ENCODE assay signal across 9 mouse cellular contexts in genomic region chr11:32805958-32806357, GRCm38 (mm10). TPM values are rescaled to one million over a fixed set of nuclear protein-coding genes. Genes with fewer than 3 reads are reported as not detected.
DNase-seq lines count a peak whose midpoint lies in the region; ATAC-seq and TF ChIP-seq lines count a peak whose summit lies in the region.
"Had no signal": no experiment of that assay in that cellular context is flagged by ENCODE, and none has a peak within 500 bp of the region (broad histone marks: within the 10 kb centered on the region; RNA-seq: fewer than 3 reads in every experiment).

No protein-coding gene starts in this region.

- whole genome bisulfite sequencing in embryonic facial prominence, embryonic 11.5 days = 9% methylated on average over 2 of the region's 2 CpGs
- 28% methylated on average over 2 of the region's 2 CpGs for WGBS in neural tube, embryonic 11.5 days

- no peaks in the 10 kb centered on the region for H3K27me3 ChIP-seq in ES-Bruce4 (ENCODE audit: control insufficient read depth, insufficient read depth, low read length, poor library complexity, severe bottlenecking)
- no peaks in the 10 kb centered on the region for H3K27me3 ChIP-seq in embryonic facial prominence, embryonic 11.5 days (ENCODE audit: control insufficient read depth, insufficient read depth, low read length)
- no peaks in the 10 kb centered on the region for H3K27me3 ChIP-seq in neural tube, embryonic 11.5 days (ENCODE audit: control insufficient read depth, insufficient read depth, low read length)
- H3K27me3 ChIP-seq: liver, embryonic 15.5 days had no signal

- H3K27ac ChIP-seq in left cerebral cortex, adult 2 months = no peak overlapping the region
- no peak overlapping the region for H3K27ac ChIP-seq in ES-Bruce4 (ENCODE audit: insufficient read depth, low read length)
- no peak overlapping the region for H3K27ac ChIP-seq in embryonic facial prominence, embryonic 11.5 days (replicated peaks; ENCODE audit: low read depth, low read length)
- H3K27ac ChIP-seq in neural tube, embryonic 11.5 days (ENCODE audit: low read depth, low read length) = no peak overlapping the region
- H3K27ac ChIP-seq: liver, embryonic 15.5 days had no signal

- TF ChIP-seq CTCF in left cerebral cortex, adult 2 months (IDR thresholded peaks at IDR 0.05) = peak; percentile 65
- TF ChIP-seq CTCF in ES-Bruce4 (IDR thresholded peaks at IDR 0.05; ENCODE audit: low read depth, low read length) = peak; percentile 53

- DNase-seq in left cerebral cortex, adult 2 months (ENCODE audit: extremely low spot score in 1 of 2, low spot score in 2 of 2) = peak; percentile 33 to 37
- no peak for DNase-seq in left cerebral cortex, adult 11 months (ENCODE audit: low spot score)
- peak; percentile 46 for DNase-seq in adrenal gland, adult 2 months
- peak; percentile 66 for DNase-seq in embryonic facial prominence, embryonic 11.5 days (ENCODE audit: low spot score)
- DNase-seq in kidney, postnatal 10 days = peak; percentile 68
- peak; percentile 42 for DNase-seq in neural tube, embryonic 11.5 days (ENCODE audit: low spot score)

- H3K9me3 ChIP-seq in ES-Bruce4 (replicated peaks; ENCODE audit: control insufficient read depth, insufficient read depth, low read length, poor library complexity, severe bottlenecking) = no peaks in the 10 kb centered on the region
- H3K9me3 ChIP-seq in embryonic facial prominence, embryonic 11.5 days (replicated peaks; ENCODE audit: control insufficient read depth, low read length) = no peaks in the 10 kb centered on the region
- no peaks in the 10 kb centered on the region for H3K9me3 ChIP-seq in neural tube, embryonic 11.5 days (ENCODE audit: control insufficient read depth, low read length)
- H3K9me3 ChIP-seq: liver, embryonic 15.5 days had no signal

- no peak overlapping the region for H3K4me2 ChIP-seq in embryonic facial prominence, embryonic 11.5 days (ENCODE audit: low read depth, low read length)
- H3K4me2 ChIP-seq in neural tube, embryonic 11.5 days (ENCODE audit: low read depth) = no peak overlapping the region
- H3K4me2 ChIP-seq: liver, embryonic 15.5 days had no signal

- TF ChIP-seq POLR2A in ES-Bruce4 (IDR thresholded peaks at IDR 0.05; ENCODE audit: insufficient read depth, low read length) = no peak

- H3K36me3 ChIP-seq in ES-Bruce4 (ENCODE audit: control insufficient read depth, insufficient read depth, low read length, poor library complexity, severe bottlenecking) = no peaks in the 10 kb centered on the region
- H3K36me3 ChIP-seq in embryonic facial prominence, embryonic 11.5 days (replicated peaks; ENCODE audit: control insufficient read depth, insufficient read depth, low read depth, low read length) = no peaks in the 10 kb centered on the region
- no peaks in the 10 kb centered on the region for H3K36me3 ChIP-seq in neural tube, embryonic 11.5 days (ENCODE audit: control insufficient read depth, insufficient read depth, low read length)
- H3K36me3 ChIP-seq: liver, embryonic 15.5 days had no signal

- no peak for TF ChIP-seq EP300 in ES-Bruce4 (IDR thresholded peaks at IDR 0.05; ENCODE audit: insufficient read depth, low read depth, low read length)

- H3K4me1 ChIP-seq in ES-Bruce4 (ENCODE audit: control insufficient read depth, insufficient read depth, low read length) = no peaks in the 10 kb centered on the region
- no peaks in the 10 kb centered on the region for H3K4me1 ChIP-seq in embryonic facial prominence, embryonic 11.5 days (ENCODE audit: control insufficient read depth, insufficient read depth, low read length)
- H3K4me1 ChIP-seq in neural tube, embryonic 11.5 days (ENCODE audit: control insufficient read depth, insufficient read depth, low read length) = no peaks in the 10 kb centered on the region
- H3K4me1 ChIP-seq: liver, embryonic 15.5 days had no signal

- peak; percentile 41; the same call in 1 of the 2 replicates for ATAC-seq in embryonic facial prominence, embryonic 11.5 days (replicated peaks; ENCODE audit: insufficient number of reproducible peaks, low FRiP score, low TSS enrichment, low read depth)
- no peak for ATAC-seq in neural tube, embryonic 11.5 days (ENCODE audit: insufficient read depth, low FRiP score, low TSS enrichment)
- no peak for ATAC-seq in monocyte, adult 5-6 weeks (replicated peaks; ENCODE audit: insufficient number of reproducible peaks, low FRiP score, low TSS enrichment, poor library complexity, severe bottlenecking)

- H3K4me3 ChIP-seq in left cerebral cortex, adult 2 months = no peak overlapping the region
- no peak overlapping the region for H3K4me3 ChIP-seq in ES-Bruce4 (ENCODE audit: low read depth, low read length)
- H3K4me3 ChIP-seq in embryonic facial prominence, embryonic 11.5 days (ENCODE audit: low read depth, low read length) = no peak overlapping the region
- no peak overlapping the region for H3K4me3 ChIP-seq in neural tube, embryonic 11.5 days (ENCODE audit: low read depth, low read length)
- H3K4me3 ChIP-seq: liver, embryonic 15.5 days had no signal

- no peak overlapping the region for H3K9ac ChIP-seq in ES-Bruce4 (ENCODE audit: low read depth, poor library complexity, severe bottlenecking)
- no peak overlapping the region for H3K9ac ChIP-seq in embryonic facial prominence, embryonic 11.5 days (replicated peaks; ENCODE audit: low read length)
- no peak overlapping the region for H3K9ac ChIP-seq in neural tube, embryonic 11.5 days (ENCODE audit: low read length)
- H3K9ac ChIP-seq: liver, embryonic 15.5 days had no signal

- intact Hi-C loops in left cerebral cortex, adult 2 months (cut with DNase I) = loop anchor here (5.0 kb wide), 3 partner anchors 151 to 341 kb away; partner anchors contain the start of gene Fgf18

RNA-seq across cellular contexts. Expression of gene Smim23, which starts 18.4 kb away (rescaled TPM):
- total RNA-seq in left cerebral cortex, adult 2 months (2021) = not detected
- polyA plus RNA-seq in ES-Bruce4 (2011; ENCODE audit: insufficient read depth, insufficient read length, low read depth, missing spikeins) = not detected in 2 replicates
- total RNA-seq in adrenal gland, adult 2 months (2021) = not detected
- not detected in 2 replicates for polyA plus RNA-seq in adrenal gland, adult 2 months (2012; rRNA removed)
- not detected in 2 replicates for polyA plus RNA-seq in embryonic facial prominence, embryonic 11.5 days (2014; fragmentation: Nextera tagmentation; extraction: Ambion mirVana)
- not detected in 2 replicates for polyA plus RNA-seq in neural tube, embryonic 11.5 days (2014; fragmentation: Nextera tagmentation; extraction: Ambion mirVana)
- total RNA-seq in monocyte, adult 5-6 weeks (2017) = not detected in 3 replicates
- polyA plus RNA-seq: liver, embryonic 15.5 days had no signal
